Mouse (Mus musculus) left cerebral cortex, adult 2 months (tissue): ENCODE measurements around the gene Vmac. TPM values are rescaled to one million over a fixed set of nuclear protein-coding genes. Genes with fewer than 3 reads are reported as not detected.
A peak's percentile ranks its signal among the peaks of the same experiment; 100 is the strongest.

Experiments
- DNase-seq, 2 experiments: peaks; one replicate each; pipeline ENCODE4 v3.0.0; 2021 to 2022; ENCODE audit warnings: low spot score in 2 of 2, mixed read lengths in 1 of 2; ENCODE audit errors: extremely low spot score in 1 of 2
- H3K27ac ChIP-seq: fragments of 200-600 bp; 2 replicates; pipeline ENCODE4 v1.8.1; 2022
- H3K4me3 ChIP-seq: fragments of 200-600 bp; 2 replicates; pipeline ENCODE4 v1.8.1; 2022
- CTCF ChIP-seq: fragments of 200-600 bp; IDR thresholded peaks from 2 replicates; pipeline ENCODE4 v1.8.1; 2022; ENCODE audit warnings: antibody characterized with exemption, mild to moderate bottlenecking, moderate library complexity
- intact Hi-C: fragments of 180-260 bp; cut with DNase I; formaldehyde crosslinking; loops from one replicate; pipeline ENCODE4 v1.15.1; 2025
- total RNA-seq, 2 experiments: library from RNA; stranded (reverse); gene quantifications; 2 replicates each; pipeline ENCODE4 v1.2.3; 2021

Gene Vmac
- total RNA-seq, 2 experiments from 2014 or later, result 8.8 to 12.7 TPM

- DNase-seq, result peak; percentile 60 to 64
- no peak overlapping the region for H3K4me3 ChIP-seq
- intact Hi-C loops, result no loop called here
- peak; percentile 64 for TF ChIP-seq CTCF
- no peak overlapping the region for H3K27ac ChIP-seq
Observed at GRCm38 (mm10) chr17:56758132-56758531, 40.3 kb upstream of the Vmac start.

GRCm38 (mm10) chr17:56757416-56758123, 39.7 kb upstream of the Vmac start, which contains the start of gene Nrtn:
Nrtn (minus strand) TSS chr17:56757530.
- TF ChIP-seq CTCF, result no peak
- DNase-seq, result peak; percentile 68 to 75
- intact Hi-C loops, result loop anchor here (1.0 kb wide), 1 partner anchor 40 kb away; the partner anchor contains the start of gene Ndufa11
- Histone ChIP-seq H3K4me3 (peak within 1 kb of the TSS; percentile 36), H3K27ac (no peak within 1 kb of the TSS)

- no peak for DNase-seq
- Histone ChIP-seq H3K27ac (no peak overlapping the region), H3K4me3 (peak overlapping the region; percentile 36)
- intact Hi-C loops, result loop anchor here (1.0 kb wide), 1 partner anchor 40 kb away; the partner anchor contains the start of gene Ndufa11
- peak; percentile 41 for TF ChIP-seq CTCF
Observed at GRCm38 (mm10) chr17:56756703-56757399, 39.0 kb upstream of the Vmac start.

DNA sequence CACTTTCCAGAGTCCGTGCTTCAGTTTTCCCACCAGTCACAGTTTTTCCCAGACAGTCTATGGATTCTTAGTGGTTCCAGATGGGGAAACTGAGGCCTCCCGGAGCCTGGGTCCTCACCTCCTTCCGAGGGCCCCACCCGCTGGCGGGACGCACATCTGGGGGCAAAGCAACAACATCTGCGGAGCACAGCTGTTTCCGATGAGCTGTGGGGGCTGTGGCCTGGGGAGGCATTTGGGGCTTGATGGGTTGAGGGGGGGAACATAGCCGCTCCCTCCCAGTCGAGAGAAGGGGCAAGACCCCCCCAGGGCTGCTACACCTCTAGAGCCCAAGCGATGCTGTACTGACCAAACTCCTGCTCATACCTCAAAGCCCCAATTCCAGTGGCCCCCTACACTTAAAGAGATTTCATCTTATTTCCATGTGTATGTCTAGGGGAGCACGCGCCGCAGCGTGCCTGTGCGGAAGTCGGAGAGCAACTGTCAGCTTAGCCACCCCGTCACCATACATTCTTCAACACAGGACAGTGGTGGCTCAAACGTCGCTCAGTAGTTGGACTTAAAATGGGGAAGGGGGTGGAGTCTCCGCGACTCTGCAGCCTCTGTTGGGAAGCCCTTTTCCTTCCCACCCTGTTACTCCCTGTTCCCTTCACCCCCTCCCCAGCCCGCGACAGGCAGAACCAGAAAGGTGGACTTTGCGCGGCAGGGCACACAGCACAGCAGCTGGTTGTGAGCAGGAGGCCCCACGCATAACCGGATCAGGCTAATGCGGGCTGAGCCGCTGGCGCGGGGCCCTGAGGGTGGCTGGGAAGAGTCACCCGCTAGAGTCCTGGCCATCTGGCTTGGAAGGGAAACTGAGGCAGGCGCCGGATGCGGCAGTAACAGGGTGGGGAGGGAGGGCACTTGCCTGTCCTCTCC, 36.7 kb upstream of the Vmac start:
- no peak for TF ChIP-seq CTCF
- H3K4me3 ChIP-seq, result no peak overlapping the region
- intact Hi-C loops, result no loop called here
- no peak for DNase-seq
- no peak overlapping the region for H3K27ac ChIP-seq

DNA sequence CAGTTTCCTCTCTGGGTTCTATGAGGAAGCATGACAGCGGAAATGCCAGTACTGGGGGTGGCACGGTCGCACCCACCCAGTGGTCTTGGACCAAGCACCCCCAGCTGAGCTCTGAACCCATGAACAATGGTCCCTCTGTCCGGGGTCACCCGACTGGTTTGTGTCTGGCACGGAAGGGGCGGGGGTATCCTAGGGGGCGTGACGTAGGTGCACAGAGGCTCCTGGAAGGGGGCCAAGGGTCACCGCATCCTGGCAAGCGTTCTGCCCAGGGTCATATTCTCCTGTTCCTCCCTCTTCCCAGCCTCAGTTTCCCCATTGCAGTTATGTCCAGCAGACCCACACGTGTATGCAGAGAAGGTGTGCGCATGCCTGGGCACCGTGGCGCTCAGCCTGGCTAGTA, 35.6 kb upstream of the Vmac start:
- H3K4me3 ChIP-seq, result no peak overlapping the region
- intact Hi-C loops, result no loop called here
- H3K27ac ChIP-seq, result no peak overlapping the region
- TF ChIP-seq CTCF, result no peak
- DNase-seq, result no peak

- TF ChIP-seq CTCF, result no peak
- H3K27ac ChIP-seq, result no peak overlapping the region
- DNase-seq, result no peak
- H3K4me3 ChIP-seq, result no peak overlapping the region
- intact Hi-C loops, result no loop called here
Observed at GRCm38 (mm10) chr17:56751404-56752072, 33.7 kb upstream of the Vmac start.

- TF ChIP-seq CTCF, result no peak
- no peak for DNase-seq
- intact Hi-C loops, result no loop called here
- Histone ChIP-seq H3K4me3 (no peak overlapping the region), H3K27ac (no peak overlapping the region)
Observed at GRCm38 (mm10) chr17:56744173-56744572, 26.4 kb upstream of the Vmac start.

- no peak overlapping the region for H3K27ac ChIP-seq
- no peak overlapping the region for H3K4me3 ChIP-seq
- TF ChIP-seq CTCF, result no peak
- intact Hi-C loops, result no loop called here
- no peak for DNase-seq
Observed at GRCm38 (mm10) chr17:56740788-56741160, 23.0 kb upstream of the Vmac start.

GRCm38 (mm10) chr17:56740118-56740787, 22.4 kb upstream of the Vmac start:
- no peak for TF ChIP-seq CTCF
- intact Hi-C loops, result no loop called here
- no peak overlapping the region for H3K4me3 ChIP-seq
- no peak for DNase-seq
- H3K27ac ChIP-seq, result no peak overlapping the region

GRCm38 (mm10) chr17:56738221-56738620, 20.4 kb upstream of the Vmac start:
- DNase-seq, result no peak
- intact Hi-C loops, result no loop called here
- TF ChIP-seq CTCF, result no peak
- H3K27ac ChIP-seq, result no peak overlapping the region
- H3K4me3 ChIP-seq, result no peak overlapping the region

- peak; percentile 27 for TF ChIP-seq CTCF
- Histone ChIP-seq H3K4me3 (no peak overlapping the region), H3K27ac (no peak overlapping the region)
- DNase-seq, result no peak
- intact Hi-C loops, result no loop called here
Observed at GRCm38 (mm10) chr17:56736534-56736933, 18.7 kb upstream of the Vmac start.
